Mouse (Mus musculus) ES-Bruce4 (cell line): ENCODE results near the gene Tgfbrap1. TPM values are rescaled to one million over a fixed set of nuclear protein-coding genes. Genes with fewer than 3 reads are reported as not detected.

Experiments
- H3K27ac ChIP-seq: 2 replicates; pipeline ENCODE4 v1.5.1; 2012; ENCODE audit warnings: low read length, inconsistent platforms; ENCODE audit not compliant: insufficient read depth
- H3K27me3 ChIP-seq: 2 replicates; pipeline ENCODE4 v1.6.1; 2012; ENCODE audit warnings: mild to moderate bottlenecking, low read length, inconsistent platforms; ENCODE audit not compliant: control insufficient read depth, poor library complexity, insufficient read depth, severe bottlenecking
- H3K36me3 ChIP-seq: 2 replicates; pipeline ENCODE4 v1.6.1; 2012; ENCODE audit warnings: inconsistent platforms, mild to moderate bottlenecking, low read length, moderate library complexity; ENCODE audit not compliant: control insufficient read depth, poor library complexity, insufficient read depth, severe bottlenecking
- H3K4me1 ChIP-seq: one replicate; pipeline ENCODE4 v1.8.1; 2011; ENCODE audit warnings: low read length; ENCODE audit not compliant: control insufficient read depth, insufficient read depth
- H3K4me3 ChIP-seq: 2 replicates; pipeline ENCODE4 v1.5.1; 2011; ENCODE audit warnings: low read depth, mild to moderate bottlenecking, low read length
- H3K9ac ChIP-seq: 2 replicates; pipeline ENCODE4 v1.6.1; 2012; ENCODE audit warnings: low read depth, mild to moderate bottlenecking, inconsistent platforms; ENCODE audit not compliant: poor library complexity, severe bottlenecking
- H3K9me3 ChIP-seq: replicated peaks from 2 replicates; pipeline ENCODE4 v1.6.1; 2012; ENCODE audit warnings: mild to moderate bottlenecking, low read length, inconsistent platforms; ENCODE audit not compliant: control insufficient read depth, poor library complexity, insufficient read depth, severe bottlenecking
- CTCF ChIP-seq: IDR thresholded peaks from one replicate; pipeline ENCODE4 v1.8.1; 2011; ENCODE audit warnings: low read depth, low read length
- EP300 ChIP-seq: IDR thresholded peaks from 2 replicates; pipeline ENCODE4 v1.6.1; 2011; ENCODE audit warnings: low read depth, low read length; ENCODE audit not compliant: insufficient read depth
- POLR2A ChIP-seq: IDR thresholded peaks from one replicate; pipeline ENCODE4 v1.8.1; 2011; ENCODE audit warnings: low read length; ENCODE audit not compliant: insufficient read depth
- polyA plus RNA-seq: library from polyadenylated mRNA; stranded (reverse); fragments of >200 nt; gene quantifications from 2 replicates; pipeline ENCODE4 v1.2.4, GENCODE M21; 2011; ENCODE audit warnings: low read depth; ENCODE audit not compliant: missing spikeins, insufficient read depth, insufficient read length

Tgfbrap1 gene
- polyA plus RNA-seq, 1 experiment: 9.6 TPM

GRCm38 (mm10) chr1:43131591-43131990 is 33.2 kb upstream of the Tgfbrap1 start:
- H3K27me3 ChIP-seq: no peaks in the 10 kb centered on the region
- H3K9me3 ChIP-seq: no peaks in the 10 kb centered on the region
- H3K27ac ChIP-seq: no peak overlapping the region
- no peak overlapping the region for H3K4me3 ChIP-seq
- H3K9ac ChIP-seq: no peak overlapping the region
- no peaks in the 10 kb centered on the region for H3K36me3 ChIP-seq
- no peaks in the 10 kb centered on the region for H3K4me1 ChIP-seq
- TF ChIP-seq CTCF (no peak), POLR2A (no peak), EP300 (no peak)

- no peaks in the 10 kb centered on the region for H3K27me3 ChIP-seq
- H3K36me3 ChIP-seq: no peaks in the 10 kb centered on the region
- no peak overlapping the region for H3K9ac ChIP-seq
- H3K27ac ChIP-seq: no peak overlapping the region
- no peaks in the 10 kb centered on the region for H3K4me1 ChIP-seq
- H3K4me3 ChIP-seq: no peak overlapping the region
- TF ChIP-seq EP300 (no peak), CTCF (no peak), POLR2A (no peak)
- H3K9me3 ChIP-seq: no peaks in the 10 kb centered on the region
Observed at GRCm38 (mm10) chr1:43130219-43130981, 32.0 kb upstream of the Tgfbrap1 start.

- Histone ChIP-seq H3K36me3 (no peaks in the 10 kb centered on the region), H3K27ac (no peak overlapping the region), H3K4me1 (no peaks in the 10 kb centered on the region), H3K27me3 (no peaks in the 10 kb centered on the region), H3K9ac (no peak overlapping the region), H3K4me3 (no peak overlapping the region), H3K9me3 (no peaks in the 10 kb centered on the region)
- TF ChIP-seq CTCF (no peak), POLR2A (no peak), EP300 (no peak)
Observed at GRCm38 (mm10) chr1:43127820-43128610, 29.6 kb upstream of the Tgfbrap1 start.

GRCm38 (mm10) chr1:43127196-43127595 is 28.8 kb upstream of the Tgfbrap1 start:
- Histone ChIP-seq H3K36me3 (no peaks in the 10 kb centered on the region), H3K4me3 (no peak overlapping the region), H3K9me3 (no peaks in the 10 kb centered on the region), H3K4me1 (no peaks in the 10 kb centered on the region), H3K27me3 (no peaks in the 10 kb centered on the region), H3K9ac (no peak overlapping the region), H3K27ac (no peak overlapping the region)
- TF ChIP-seq POLR2A: no peak
- TF ChIP-seq EP300: no peak

GRCm38 (mm10) chr1:43124726-43125125 is 26.3 kb upstream of the Tgfbrap1 start:
- Histone ChIP-seq H3K27me3 (no peaks in the 10 kb centered on the region), H3K4me3 (no peak overlapping the region), H3K27ac (no peak overlapping the region), H3K36me3 (no peaks in the 10 kb centered on the region), H3K4me1 (no peaks in the 10 kb centered on the region), H3K9me3 (no peaks in the 10 kb centered on the region), H3K9ac (no peak overlapping the region)
- TF ChIP-seq EP300 (no peak), POLR2A (no peak), CTCF (no peak)

GRCm38 (mm10) chr1:43122616-43123015 is 24.2 kb upstream of the Tgfbrap1 start:
- TF ChIP-seq POLR2A: no peak
- no peak for TF ChIP-seq CTCF

More at GRCm38 (mm10) chr1:43122616-43123015, 24.2 kb upstream of the Tgfbrap1 start:
- no peaks in the 10 kb centered on the region for H3K4me1 ChIP-seq
- no peak overlapping the region for H3K27ac ChIP-seq
- no peak overlapping the region for H3K4me3 ChIP-seq
- H3K9ac ChIP-seq: no peak overlapping the region
- no peaks in the 10 kb centered on the region; the same call in 1 of the 2 replicates for H3K9me3 ChIP-seq
- no peaks in the 10 kb centered on the region; the same call in 1 of the 2 replicates for H3K36me3 ChIP-seq
- H3K27me3 ChIP-seq: no peaks in the 10 kb centered on the region
